Mouse (Mus musculus): ENCODE measurements around the gene Cnnm4.

Gene Cnnm4

GRCm38 (mm10) chr1:36473211-36473780 lies 1.9 kb downstream of the Cnnm4 start:
- peak in 1 of 2 experiments; percentile 40 for DNase-seq

- peak in 1 of 2 experiments; percentile 39 for DNase-seq
Observed at GRCm38 (mm10) chr1:36474646-36475045, 3.2 kb downstream of the Cnnm4 start.

DNA sequence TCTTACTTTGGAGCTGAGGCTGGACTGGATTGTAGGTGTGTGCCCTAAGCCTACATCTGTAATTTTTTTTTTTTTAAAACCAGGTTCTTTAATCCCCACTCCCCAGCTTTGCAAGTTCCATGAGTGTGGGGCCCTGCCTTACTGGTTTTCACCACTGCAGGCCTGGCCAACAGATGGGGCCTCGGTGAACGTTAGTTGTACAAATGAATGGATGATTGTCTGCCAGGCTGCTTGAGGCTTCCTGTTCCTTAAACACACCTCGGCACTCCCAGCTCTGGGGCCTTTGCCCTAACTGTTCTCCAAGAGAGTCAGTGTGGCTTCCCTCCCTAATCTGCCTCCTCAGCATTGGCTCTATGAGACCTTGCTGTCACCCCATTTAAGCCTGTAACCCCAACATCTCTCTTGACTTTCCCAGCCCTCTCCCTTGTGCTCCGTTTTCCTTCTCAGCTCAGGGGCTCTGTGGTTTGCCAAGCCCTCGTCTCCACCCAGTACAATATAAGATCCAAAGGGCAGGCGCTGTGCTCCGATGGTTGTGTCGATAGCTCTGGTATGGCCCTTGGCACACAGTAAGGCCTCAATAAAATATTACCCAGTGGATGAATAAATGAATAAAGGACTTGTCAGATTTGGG lies 4.2 kb downstream of the Cnnm4 start:
- DNase-seq, result peak in 1 of 2 experiments; percentile 36

GRCm38 (mm10) chr1:36476426-36476825 lies 5.0 kb downstream of the Cnnm4 start:
- DNase-seq, result peak in 1 of 2 experiments; percentile 23

- peak; percentile 53 to 63 for DNase-seq
Observed at GRCm38 (mm10) chr1:36478343-36478795, 6.9 kb downstream of the Cnnm4 start.

DNA sequence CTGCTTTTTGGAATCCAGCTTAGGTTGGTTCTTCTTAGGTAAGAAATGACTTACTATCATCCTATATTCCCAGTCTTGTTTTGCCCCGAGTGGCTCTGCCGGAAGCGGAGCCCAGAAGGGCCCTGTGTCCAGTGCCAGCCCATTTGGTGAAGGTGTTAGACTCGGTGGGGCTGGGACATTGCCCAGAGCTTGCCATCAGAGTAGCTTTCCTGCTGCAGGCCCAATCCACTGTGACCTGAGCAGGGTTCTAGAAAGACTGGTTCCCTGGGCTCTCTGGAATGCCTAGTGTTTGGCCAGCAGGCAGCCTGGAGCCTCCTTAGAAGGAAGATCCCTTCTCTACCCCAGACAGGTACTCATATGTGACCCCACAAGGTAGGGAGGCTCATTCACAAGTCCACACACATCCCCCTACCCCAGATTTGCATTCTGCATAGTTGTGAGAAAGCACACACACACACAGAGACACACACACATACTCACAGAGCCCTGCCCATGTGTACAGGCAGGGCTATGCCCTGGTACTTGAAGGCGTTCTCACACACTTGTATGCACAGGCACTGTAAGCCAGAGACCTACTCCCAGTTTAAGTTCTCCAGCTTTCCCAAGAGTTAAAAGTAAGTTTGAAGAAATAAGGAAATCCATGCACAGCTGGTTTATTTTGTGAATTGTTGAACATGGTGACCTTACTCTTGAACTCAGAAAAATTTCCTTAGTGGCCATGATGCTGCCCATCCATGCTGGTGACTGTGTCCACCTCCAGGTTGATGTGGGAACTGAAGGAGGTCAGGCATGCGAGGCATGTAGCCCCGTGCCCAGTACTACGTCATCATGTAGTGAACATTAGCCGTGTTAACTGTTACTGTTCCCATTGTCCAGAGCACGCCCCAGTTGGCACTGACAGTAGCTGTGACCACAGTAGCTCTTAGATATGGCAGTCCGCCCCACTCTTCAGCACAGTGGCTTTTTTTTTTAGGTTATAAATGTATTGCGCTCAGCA lies 8.8 kb downstream of the Cnnm4 start:
- peak; percentile 62 to 69 for DNase-seq

DNA sequence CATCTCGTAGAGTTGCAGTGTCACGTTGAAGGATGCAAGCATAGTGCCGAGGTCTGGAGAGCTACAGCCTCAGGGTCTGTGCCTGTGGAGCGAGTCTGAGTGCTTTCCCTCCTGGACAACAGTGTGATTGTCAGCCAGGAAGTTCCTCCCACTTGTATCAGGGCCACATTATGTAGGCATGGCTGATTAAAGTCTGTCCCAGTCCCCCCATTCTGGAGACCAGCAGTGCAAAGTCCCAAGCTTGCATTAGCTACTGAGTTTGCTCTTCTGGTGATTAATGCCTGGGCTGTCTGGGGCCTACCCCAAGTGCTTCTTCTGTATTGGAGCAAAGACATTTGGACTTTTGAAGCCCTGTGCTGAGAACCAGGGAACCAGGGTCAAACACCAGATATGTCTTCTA lies 12.4 kb downstream of the Cnnm4 start:
- DNase-seq, result peak in 1 of 2 experiments; percentile 9

DNA sequence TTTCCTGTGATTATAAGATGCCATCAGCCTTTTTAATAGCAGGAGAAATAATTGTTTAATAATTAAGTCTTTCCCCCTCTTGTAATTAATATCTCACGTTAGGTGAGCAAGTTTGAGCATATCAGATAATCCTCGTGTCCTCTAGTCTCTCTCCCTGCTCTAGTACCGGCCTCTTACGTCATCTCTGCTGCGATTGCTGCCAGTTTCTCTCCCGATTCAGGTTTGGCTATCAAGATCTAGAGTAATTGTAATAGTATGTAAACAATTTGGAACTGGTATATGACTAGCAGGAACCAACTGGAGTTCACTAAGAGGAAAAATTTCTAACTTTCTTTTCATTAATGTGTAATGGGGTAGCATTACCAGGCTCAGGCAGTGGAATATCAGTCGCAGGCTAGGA lies 13.7 kb downstream of the Cnnm4 start:
- peak; percentile 36 to 60 for DNase-seq

DNA sequence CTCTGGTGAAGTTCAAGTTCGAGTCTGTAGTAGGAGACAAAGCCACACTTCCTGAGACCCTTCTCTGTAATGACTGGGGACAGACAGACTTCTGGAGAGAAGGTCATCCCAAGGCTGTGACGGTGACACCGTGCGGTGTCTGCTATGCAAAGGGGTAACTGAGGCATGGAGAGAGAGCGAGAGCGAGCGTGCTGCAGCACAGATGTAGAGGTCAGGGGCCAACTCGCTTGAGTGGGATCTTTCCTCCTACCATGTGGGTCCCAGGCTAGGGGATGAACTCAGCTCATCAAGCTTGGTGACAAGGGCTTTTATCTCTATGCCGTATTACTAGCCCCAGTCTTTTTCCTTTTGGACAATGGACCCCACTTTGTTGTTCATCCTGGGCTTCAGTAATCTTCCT lies 15.7 kb downstream of the Cnnm4 start:
- no peak for DNase-seq

GRCm38 (mm10) chr1:36489661-36490060 lies 18.2 kb downstream of the Cnnm4 start:
- DNase-seq, result peak in 1 of 2 experiments; percentile 45

GRCm38 (mm10) chr1:36492416-36493139 lies 21.2 kb downstream of the Cnnm4 start:
- DNase-seq, result peak; percentile 83 to 94

- no peak for DNase-seq
Observed at GRCm38 (mm10) chr1:36493299-36493698, 21.9 kb downstream of the Cnnm4 start.

DNA sequence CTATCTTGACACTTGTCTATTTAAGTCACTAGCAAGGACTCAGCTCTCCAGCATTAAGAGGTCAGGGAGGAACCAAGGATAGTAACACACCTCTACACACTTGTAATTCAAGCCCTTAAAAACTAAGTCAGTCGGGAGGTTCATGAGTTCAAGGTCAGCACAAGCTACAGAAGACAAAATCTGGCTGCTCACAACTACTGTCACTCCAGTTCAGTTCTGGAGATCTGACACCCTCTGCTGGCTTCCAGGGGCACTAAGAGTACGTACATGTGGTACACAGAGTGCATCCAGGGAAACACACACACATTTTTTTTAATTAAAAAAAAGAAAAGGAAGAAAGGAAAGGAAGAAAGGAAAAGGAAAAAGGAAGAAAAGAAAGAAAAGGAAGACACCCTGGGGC lies 25.3 kb downstream of the Cnnm4 start:
- peak; percentile 55 to 72 for DNase-seq

DNA sequence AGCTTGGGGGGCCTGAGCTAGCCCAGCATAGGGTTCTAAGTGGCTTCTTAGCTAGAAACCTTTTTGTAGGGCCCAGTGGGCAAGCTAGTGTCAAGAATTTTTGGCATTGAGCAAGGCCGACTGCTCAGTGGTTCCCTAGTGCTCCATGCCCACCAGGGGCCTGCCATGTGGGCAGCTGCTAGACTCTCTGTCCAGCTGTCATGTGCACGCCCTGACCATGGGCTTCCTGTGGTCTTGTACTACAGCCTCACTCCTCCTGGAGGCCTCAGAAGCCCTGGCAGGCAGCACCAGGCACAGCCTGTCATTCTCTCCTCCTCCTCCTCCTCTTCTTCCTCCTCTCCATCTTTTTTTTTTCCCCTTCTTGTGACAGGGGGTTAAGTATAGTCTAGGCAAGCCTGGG lies 25.9 kb downstream of the Cnnm4 start:
- no peak for DNase-seq

DNA sequence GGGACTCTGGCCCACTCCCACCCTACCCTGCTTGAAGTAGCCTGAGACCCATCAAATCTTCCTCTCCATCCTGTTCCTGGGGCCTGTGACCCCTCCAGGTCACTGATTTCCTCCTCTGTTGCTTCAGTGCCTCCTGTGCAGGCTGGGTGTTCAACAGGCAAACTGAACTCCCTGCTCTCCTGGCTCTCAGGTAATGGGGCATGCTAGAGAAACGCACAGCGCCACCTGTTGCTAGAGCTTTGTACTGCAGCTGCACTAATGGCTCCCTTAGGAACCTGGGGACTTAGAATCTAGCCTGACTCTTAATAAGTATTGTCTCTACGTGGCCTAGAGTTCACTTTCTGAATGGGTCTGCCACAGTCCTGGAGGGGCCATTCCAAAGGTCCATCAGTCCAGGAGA lies 29.8 kb downstream of the Cnnm4 start:
- peak; percentile 86 to 88 for DNase-seq

GRCm38 (mm10) chr1:36508238-36508637 lies 36.8 kb downstream of the Cnnm4 start:
- no peak for DNase-seq

GRCm38 (mm10) chr1:36511289-36512021 lies 40.0 kb downstream of the Cnnm4 start, which contains the start of gene Cnnm3:
Gene Cnnm3, plus strand, starts transcription at chr1:36511867.
- DNase-seq, result peak; percentile 99 to 100

DNA sequence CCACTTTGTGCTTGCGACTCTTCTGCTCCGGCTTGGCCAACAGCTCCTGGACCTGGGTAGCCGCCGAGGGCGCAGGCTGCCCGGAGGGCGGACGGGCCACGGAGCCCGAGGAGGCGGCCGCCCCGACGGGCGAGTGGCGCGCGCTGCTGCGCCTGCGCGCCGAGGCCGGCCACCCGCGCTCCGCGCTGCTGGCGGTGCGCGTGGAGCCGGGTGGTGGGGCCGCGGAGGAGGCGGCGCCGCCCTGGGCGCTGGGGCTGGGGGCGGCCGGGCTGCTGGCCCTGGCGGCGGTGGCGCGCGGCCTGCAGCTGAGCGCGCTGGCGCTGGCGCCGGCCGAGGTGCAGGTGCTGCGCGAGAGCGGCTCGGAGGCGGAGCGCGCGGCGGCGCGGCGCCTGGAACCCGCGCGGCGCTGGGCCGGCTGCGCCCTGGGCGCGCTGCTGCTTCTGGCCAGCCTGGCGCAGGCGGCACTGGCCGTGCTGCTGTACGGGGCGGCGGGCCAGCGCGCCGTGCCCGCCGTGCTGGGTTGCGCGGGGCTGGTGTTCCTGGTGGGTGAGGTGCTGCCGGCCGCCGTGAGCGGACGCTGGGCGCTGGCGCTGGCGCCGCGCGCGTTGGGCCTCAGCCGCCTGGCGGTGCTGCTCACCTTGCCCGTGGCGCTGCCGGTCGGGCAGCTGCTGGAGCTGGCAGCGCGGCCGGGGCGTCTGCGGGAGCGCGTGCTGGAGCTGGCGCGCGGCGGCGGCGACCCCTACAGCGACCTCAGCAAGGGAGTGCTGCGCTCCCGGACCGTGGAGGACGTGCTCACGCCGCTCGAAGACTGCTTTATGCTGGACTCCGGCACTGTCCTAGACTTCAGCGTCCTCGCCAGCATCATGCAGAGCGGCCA lies 40.9 kb downstream of the Cnnm4 start:
- peak; percentile 67 to 77 for DNase-seq

- DNase-seq, result no peak
Observed at GRCm38 (mm10) chr1:36512966-36513280, 41.5 kb downstream of the Cnnm4 start.

- no peak for DNase-seq
Observed at GRCm38 (mm10) chr1:36513310-36513709, 41.9 kb downstream of the Cnnm4 start.

DNA sequence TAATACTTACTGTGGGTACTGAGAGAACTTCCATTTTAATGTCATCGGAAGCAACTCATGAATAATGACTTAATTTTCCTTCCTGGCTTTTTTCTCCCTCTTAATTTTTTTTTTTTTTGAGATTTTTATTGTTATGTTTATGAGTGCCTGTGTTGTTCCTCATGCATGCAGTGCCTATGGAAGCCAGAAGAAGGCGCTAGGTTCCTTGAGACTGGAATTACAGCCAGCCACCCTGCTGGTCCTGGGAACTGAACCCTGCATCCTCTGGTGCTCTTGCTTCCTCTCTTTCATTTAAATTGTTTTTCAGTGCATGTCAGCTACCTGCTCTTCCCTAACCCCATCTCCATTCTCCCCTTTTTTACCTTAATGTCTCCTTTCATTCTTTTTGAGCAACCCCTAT lies 42.3 kb downstream of the Cnnm4 start:
- DNase-seq, result peak; percentile 62 to 66

Data from cerebellum, adult 18-20 months (tissue).